Mouse (Mus musculus) gastrocnemius, postnatal 10 days (tissue): Measurements from ENCODE around the gene Lactb. TPM values are rescaled to one million over a fixed set of nuclear protein-coding genes. Genes with fewer than 3 reads are reported as not detected.
"Not testable (repeated sequence)": the region's sequence is repeated elsewhere in the genome, so short reads cannot be mapped to it uniquely, and the experiment has no call there.

Source experiments
- DNase-seq: peaks from one replicate; pipeline ENCODE4 v3.0.0; 2021; ENCODE audit warnings: mixed read lengths
- total RNA-seq, 2 experiments: library from RNA; stranded (reverse); gene quantifications; 2 replicates each; pipeline ENCODE4 v1.2.3; 2021

The Lactb gene
- total RNA-seq, 2 experiments from 2014 or later, result 19.1 to 22.4 TPM

- DNase-seq, result no peak
Observed at GRCm38 (mm10) chr9:66920488-66921279, 54.6 kb downstream of the Lactb start.

- DNase-seq, result no peak
Observed at GRCm38 (mm10) chr9:66919981-66920380, 55.3 kb downstream of the Lactb start.

- DNase-seq, result peak; percentile 98
Observed at GRCm38 (mm10) chr9:66919382-66919971, 55.8 kb downstream of the Lactb start, which contains the start of gene Rab8b. Gene Rab8b, minus strand, starts transcription at chr9:66919687.

- DNase-seq, result no peak
Observed at GRCm38 (mm10) chr9:66918672-66919330, 56.5 kb downstream of the Lactb start.

GRCm38 (mm10) chr9:66917892-66918255 is 57.4 kb downstream of the Lactb start:
- no peak for DNase-seq

- DNase-seq, result no peak
Observed at GRCm38 (mm10) chr9:66917216-66917891, 57.9 kb downstream of the Lactb start.

- DNase-seq, result no peak
Observed at GRCm38 (mm10) chr9:66915869-66916785, 59.2 kb downstream of the Lactb start.

- no peak for DNase-seq
Observed at GRCm38 (mm10) chr9:66915401-66915800, 59.9 kb downstream of the Lactb start.

- DNase-seq, result no peak
Observed at GRCm38 (mm10) chr9:66914540-66914939, 60.7 kb downstream of the Lactb start.

- not testable (repeated sequence) for DNase-seq
Observed at GRCm38 (mm10) chr9:66913254-66913934, 61.9 kb downstream of the Lactb start.

- DNase-seq, result no peak
Observed at GRCm38 (mm10) chr9:66912304-66912703, 63.0 kb downstream of the Lactb start.

GRCm38 (mm10) chr9:66910677-66911076 is 64.6 kb downstream of the Lactb start:
- no peak for DNase-seq

- DNase-seq, result no peak
Observed at GRCm38 (mm10) chr9:66909922-66910321, 65.4 kb downstream of the Lactb start.

GRCm38 (mm10) chr9:66907746-66908397 is 67.4 kb downstream of the Lactb start:
- no peak for DNase-seq

GRCm38 (mm10) chr9:66907126-66907525 is 68.2 kb downstream of the Lactb start:
- DNase-seq, result no peak

GRCm38 (mm10) chr9:66905990-66906389 is 69.3 kb downstream of the Lactb start:
- DNase-seq, result no peak
